Mouse (Mus musculus): ENCODE measurements around the gene Pick1.

GRCm38 (mm10) chr15:79273020-79273419 is 44.0 kb downstream of the Pick1 start:
- TF ChIP-seq CTCF (IDR thresholded peaks at IDR 0.05; ENCODE audit: extremely low read depth, insufficient read depth, low read length) (no peak), POLR2A (IDR thresholded peaks at IDR 0.05; ENCODE audit: extremely low read depth, insufficient read depth, low read length) (no peak)
